Mouse (Mus musculus): ENCODE measurements around the gene Fam71e2.

- no peak for TF ChIP-seq CTCF (IDR thresholded peaks at IDR 0.05; ENCODE audit: low read depth, low read length)
- no peak for TF ChIP-seq POLR2AphosphoS5 (IDR thresholded peaks at IDR 0.05; ENCODE audit: insufficient replicate concordance, low read depth, low read length)
- TF ChIP-seq TAL1 (conservative IDR thresholded peaks at IDR 0.05; ENCODE audit: low read depth, low read length) = no peak
- TF ChIP-seq GATA1 (IDR thresholded peaks at IDR 0.05; ENCODE audit: borderline replicate concordance, low read length) = no peak
These were observed 22.6 kb upstream of the Fam71e2 start for GRCm38 (mm10) chr7:4793674-4794073.
